Mouse (Mus musculus): ENCODE measurements at regions not wholly inside any gene's neighbourhood (a gene's known extent, or its start where the extent isn't known, plus 50 kb on each side); places are given as distances from the start of the nearest gene placed in this dataset.

DNA sequence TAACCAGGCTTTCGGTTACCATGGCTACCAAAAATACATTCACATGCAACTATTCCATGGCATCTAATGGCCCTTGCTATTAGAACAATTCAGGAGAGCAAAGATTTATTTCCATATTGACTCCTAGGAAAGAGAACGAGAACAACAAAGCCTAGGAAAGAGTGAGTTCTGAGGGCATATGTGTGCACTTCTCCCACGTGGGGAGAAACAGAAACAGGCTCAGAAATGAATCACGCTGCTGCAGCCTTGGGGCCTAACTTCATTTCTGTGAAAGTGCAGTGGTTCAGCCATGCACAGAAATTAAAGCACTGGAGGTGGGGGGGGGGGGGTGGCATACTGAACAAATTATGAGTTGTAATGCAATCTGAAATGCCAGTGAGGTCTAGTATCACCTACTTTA lies 55.2 kb upstream of the Kcnmb2 start:
- no peak for TF ChIP-seq POLR2A (IDR thresholded peaks at IDR 0.05; ENCODE audit: borderline replicate concordance, insufficient read depth, low read length)
- TF ChIP-seq CTCF (IDR thresholded peaks at IDR 0.05; ENCODE audit: borderline replicate concordance, insufficient read depth, low read depth, low read length), result no peak
